ENCODE assay signal across 14 mouse cellular contexts in genomic region chr11:45524720-45525119, GRCm38 (mm10).
A peak's percentile ranks its signal among the peaks of the same experiment; 100 is the strongest.
DNase-seq lines count a peak whose midpoint lies in the region; ATAC-seq and TF ChIP-seq lines count a peak whose summit lies in the region.
"Had no signal": no experiment of that assay in that cellular context is flagged by ENCODE, and none has a peak within 500 bp of the region (broad histone marks: within the 10 kb centered on the region; RNA-seq: fewer than 3 reads in every experiment).

No protein-coding gene starts in this region.

- 84% methylated on average over 6 of the region's 6 CpGs for WGBS in midbrain, embryonic 10.5 days
- 75% methylated on average over 6 of the region's 6 CpGs for WGBS in midbrain, embryonic 11.5 days
- 42% methylated on average over 6 of the region's 6 CpGs for WGBS in hindbrain, embryonic 13.5 days

- TF ChIP-seq CTCF in brain, embryonic 14.5 days (IDR thresholded peaks at IDR 0.05; ENCODE audit: borderline replicate concordance, extremely low read depth, insufficient read depth, insufficient read length) = no peak

- no peak for TF ChIP-seq POLR2A in brain, embryonic 14.5 days (IDR thresholded peaks at IDR 0.05; ENCODE audit: borderline replicate concordance, extremely low read depth, insufficient read depth, insufficient read length, poor library complexity, severe bottlenecking)

- no peaks in the 10 kb centered on the region for H3K36me3 ChIP-seq in midbrain, embryonic 10.5 days
- no peaks in the 10 kb centered on the region for H3K36me3 ChIP-seq in midbrain, embryonic 11.5 days (ENCODE audit: control insufficient read depth, insufficient read depth, low read length)
- no peaks in the 10 kb centered on the region for H3K36me3 ChIP-seq in hindbrain, embryonic 13.5 days
- H3K36me3 ChIP-seq: liver, embryonic 13.5 days had no signal

- DNase-seq in midbrain, embryonic 10.5 days (ENCODE audit: low spot score) = no peak
- no peak for DNase-seq in midbrain, embryonic 11.5 days (ENCODE audit: low spot score, missing footprints)
- peak; percentile 41 for DNase-seq in brain, embryonic 14.5 days (ENCODE audit: low read depth)
- DNase-seq in spleen, postnatal 10 days (ENCODE audit: low spot score in 2 of 2) = peak; percentile 20 to 63
- DNase-seq in T-cell, adult 2 months (ENCODE audit: low spot score) = no peak
- no peak for DNase-seq in layer of hippocampus, postnatal 10 days (ENCODE audit: low spot score in 2 of 2)
- DNase-seq: adrenal gland, postnatal 14 days; cerebellum, adult 11 months; kidney, postnatal 36 days; liver, embryonic 13.5 days; thymus, postnatal 14 days had no signal

- peak overlapping the region; percentile 2; the same call in 1 of the 2 replicates for H3K27ac ChIP-seq in midbrain, embryonic 10.5 days (replicated peaks)
- H3K27ac ChIP-seq in midbrain, embryonic 11.5 days (ENCODE audit: low read depth, low read length) = no peak overlapping the region
- H3K27ac ChIP-seq in hindbrain, embryonic 13.5 days = peak overlapping the region; percentile 27; the same call in 1 of the 2 replicates
- H3K27ac ChIP-seq: left cerebral cortex, adult 2 months; liver, embryonic 13.5 days had no signal

- H3K9me3 ChIP-seq in midbrain, embryonic 10.5 days (replicated peaks) = no peaks in the 10 kb centered on the region; the same call in 1 of the 2 replicates
- peaks cover 3% of the 10 kb centered on the region; the same call in 1 of the 2 replicates for H3K9me3 ChIP-seq in midbrain, embryonic 11.5 days (ENCODE audit: control insufficient read depth, low read length)
- no peaks in the 10 kb centered on the region for H3K9me3 ChIP-seq in hindbrain, embryonic 13.5 days
- H3K9me3 ChIP-seq: liver, embryonic 13.5 days had no signal

- H3K27me3 ChIP-seq in midbrain, embryonic 10.5 days (ENCODE audit: low read depth, poor library complexity, severe bottlenecking) = no peaks in the 10 kb centered on the region
- H3K27me3 ChIP-seq in midbrain, embryonic 11.5 days (ENCODE audit: control insufficient read depth, insufficient read depth, low read length) = no peaks in the 10 kb centered on the region
- no peaks in the 10 kb centered on the region for H3K27me3 ChIP-seq in hindbrain, embryonic 13.5 days
- H3K27me3 ChIP-seq: liver, embryonic 13.5 days; megakaryocyte, embryonic 14.5 days had no signal

- H3K4me3 ChIP-seq in midbrain, embryonic 10.5 days = no peak overlapping the region
- H3K4me3 ChIP-seq in midbrain, embryonic 11.5 days (ENCODE audit: low read depth, low read length) = no peak overlapping the region
- H3K4me3 ChIP-seq in hindbrain, embryonic 13.5 days = no peak overlapping the region
- H3K4me3 ChIP-seq: left cerebral cortex, adult 2 months; liver, embryonic 13.5 days; megakaryocyte, embryonic 14.5 days had no signal

- H3K4me1 ChIP-seq in midbrain, embryonic 10.5 days = peaks cover 9% of the 10 kb centered on the region; the same call in 1 of the 2 replicates
- no peaks in the 10 kb centered on the region for H3K4me1 ChIP-seq in midbrain, embryonic 11.5 days (ENCODE audit: control insufficient read depth, insufficient read depth, low read length)
- H3K4me1 ChIP-seq in hindbrain, embryonic 13.5 days (replicated peaks) = peaks cover 19% of the 10 kb centered on the region
- H3K4me1 ChIP-seq: liver, embryonic 13.5 days; megakaryocyte, embryonic 14.5 days had no signal

- no peak overlapping the region for H3K9ac ChIP-seq in midbrain, embryonic 11.5 days (ENCODE audit: low read length)
- H3K9ac ChIP-seq in hindbrain, embryonic 13.5 days = no peak overlapping the region
- H3K9ac ChIP-seq: liver, embryonic 13.5 days had no signal

- H3K4me2 ChIP-seq in midbrain, embryonic 11.5 days = no peak overlapping the region
- no peak overlapping the region for H3K4me2 ChIP-seq in hindbrain, embryonic 13.5 days
- H3K4me2 ChIP-seq: liver, embryonic 13.5 days had no signal

- no peak for ATAC-seq in midbrain, embryonic 11.5 days (ENCODE audit: low FRiP score)
- ATAC-seq in hindbrain, embryonic 13.5 days (ENCODE audit: low FRiP score) = no peak

Comparison
In these comparisons a context has a peak if more than half of its experiments do, and no peak if none do; other contexts are left out.
1. DNase-seq: peak in brain, embryonic 14.5 days (single experiment) and spleen, postnatal 10 days (2 of 2); none in midbrain, embryonic 10.5 days (single experiment), midbrain, embryonic 11.5 days (single experiment), T-cell, adult 2 months (single experiment) and layer of hippocampus, postnatal 10 days (0 of 2).